Mouse (Mus musculus): Measurements from ENCODE around the gene Klhdc9. TPM values are rescaled to one million over a fixed set of nuclear protein-coding genes. Genes with fewer than 3 reads are reported as not detected.
A peak's percentile ranks its signal among the peaks of the same experiment; 100 is the strongest.

Klhdc9 gene
- polyA plus RNA-seq, 1 experiment from 2014 or later: 1.3 TPM

- Histone ChIP-seq H3K4me3 (replicated peaks; ENCODE audit: low read length) (peak within 1 kb of the TSS; percentile 90), H3K4me2 (ENCODE audit: low read depth, low read length) (peak within 1 kb of the TSS; percentile 85), H3K9ac (ENCODE audit: low read length) (peak within 1 kb of the TSS; percentile 92), H3K9me3 (replicated peaks; ENCODE audit: control insufficient read depth, low read length) (peaks cover 6% of the 10 kb centered on the region; the same call in 1 of the 2 replicates), H3K27ac (ENCODE audit: low read length) (peak within 1 kb of the TSS; percentile 68), H3K36me3 (ENCODE audit: control insufficient read depth, insufficient read depth, low read length) (peaks cover 4% of the 10 kb centered on the region), H3K4me1 (ENCODE audit: control insufficient read depth, insufficient read depth, low read length) (peaks cover 18% of the 10 kb centered on the region), H3K27me3 (ENCODE audit: control insufficient read depth, insufficient read depth, low read length) (no peaks in the 10 kb centered on the region)
- ATAC-seq (ENCODE audit: insufficient read depth, low FRiP score): peak; percentile 90
- WGBS: 1% methylated on average over 52 of the region's 53 CpGs
These were observed 15.1 kb downstream of the Klhdc9 start, which contains the start of the genes Nit1 and Pfdn2 for GRCm38 (mm10) chr1:171345225-171346094. TSS of gene Nit1 (minus strand) at chr1:171345646. TSS of gene Pfdn2 (plus strand) at chr1:171345670.

- Histone ChIP-seq H3K9me3 (replicated peaks; ENCODE audit: control insufficient read depth, low read length) (peaks cover 6% of the 10 kb centered on the region; the same call in 1 of the 2 replicates), H3K4me1 (ENCODE audit: control insufficient read depth, insufficient read depth, low read length) (peaks cover 18% of the 10 kb centered on the region), H3K27me3 (ENCODE audit: control insufficient read depth, insufficient read depth, low read length) (no peaks in the 10 kb centered on the region), H3K36me3 (ENCODE audit: control insufficient read depth, insufficient read depth, low read length) (peaks cover 4% of the 10 kb centered on the region), H3K4me3 (replicated peaks; ENCODE audit: low read length) (peak overlapping the region; percentile 90), H3K27ac (ENCODE audit: low read length) (peak overlapping the region; percentile 68; the same call in 1 of the 2 replicates), H3K4me2 (ENCODE audit: low read depth, low read length) (peak overlapping the region; percentile 85), H3K9ac (ENCODE audit: low read length) (peak overlapping the region; percentile 92)
- ATAC-seq (ENCODE audit: insufficient read depth, low FRiP score): no peak
- 71% methylated on average over 9 of the region's 9 CpGs for WGBS
These were observed 15.9 kb downstream of the Klhdc9 start for GRCm38 (mm10) chr1:171344715-171345114.

- no peaks in the 10 kb centered on the region for H3K27me3 ChIP-seq (ENCODE audit: control insufficient read depth, insufficient read depth, low read length)
- H3K36me3 ChIP-seq (ENCODE audit: control insufficient read depth, insufficient read depth, low read length): peaks cover 4% of the 10 kb centered on the region
- H3K4me2 ChIP-seq (ENCODE audit: low read depth, low read length): peak overlapping the region; percentile 85
- no peak overlapping the region for H3K4me3 ChIP-seq (replicated peaks; ENCODE audit: low read length)
- peaks cover 18% of the 10 kb centered on the region for H3K4me1 ChIP-seq (ENCODE audit: control insufficient read depth, insufficient read depth, low read length)
- H3K9me3 ChIP-seq (replicated peaks; ENCODE audit: control insufficient read depth, low read length): peaks cover 6% of the 10 kb centered on the region; the same call in 1 of the 2 replicates
- no peak overlapping the region for H3K27ac ChIP-seq (ENCODE audit: low read length)
- 77% methylated on average over 9 of the region's 9 CpGs for WGBS
- no peak overlapping the region; the same call in 1 of the 2 replicates for H3K9ac ChIP-seq (ENCODE audit: low read length)
- peak; percentile 27; the same call in 1 of the 2 replicates for ATAC-seq (ENCODE audit: insufficient read depth, low FRiP score)
These were observed 16.5 kb downstream of the Klhdc9 start for GRCm38 (mm10) chr1:171343922-171344677.

GRCm38 (mm10) chr1:171342262-171343207 lies 18.1 kb downstream of the Klhdc9 start:
- Histone ChIP-seq H3K9me3 (replicated peaks; ENCODE audit: control insufficient read depth, low read length) (peaks cover 6% of the 10 kb centered on the region; the same call in 1 of the 2 replicates), H3K9ac (ENCODE audit: low read length) (no peak overlapping the region), H3K4me2 (ENCODE audit: low read depth, low read length) (no peak overlapping the region), H3K4me3 (replicated peaks; ENCODE audit: low read length) (no peak overlapping the region), H3K27ac (ENCODE audit: low read length) (no peak overlapping the region), H3K36me3 (ENCODE audit: control insufficient read depth, insufficient read depth, low read length) (peaks cover 11% of the 10 kb centered on the region), H3K27me3 (ENCODE audit: control insufficient read depth, insufficient read depth, low read length) (no peaks in the 10 kb centered on the region), H3K4me1 (ENCODE audit: control insufficient read depth, insufficient read depth, low read length) (peaks cover 18% of the 10 kb centered on the region)
- WGBS: 90% methylated on average over 16 of the region's 16 CpGs
- 0 out of 2 replicates have a peak, but pooled peaks have one; percentile 25 for ATAC-seq (ENCODE audit: insufficient read depth, low FRiP score)

- H3K9me3 ChIP-seq (replicated peaks; ENCODE audit: control insufficient read depth, low read length): no peaks in the 10 kb centered on the region
- peak overlapping the region; percentile 98 for H3K9ac ChIP-seq (ENCODE audit: low read length)
- under 1% methylated on average over 4 of the region's 4 CpGs for WGBS
- no peaks in the 10 kb centered on the region for H3K27me3 ChIP-seq (ENCODE audit: control insufficient read depth, insufficient read depth, low read length)
- H3K4me2 ChIP-seq (ENCODE audit: low read depth, low read length): peak overlapping the region; percentile 92
- peaks cover 27% of the 10 kb centered on the region for H3K4me1 ChIP-seq (ENCODE audit: control insufficient read depth, insufficient read depth, low read length)
- H3K4me3 ChIP-seq (replicated peaks; ENCODE audit: low read length): peak overlapping the region; percentile 79
- no peak for ATAC-seq (ENCODE audit: insufficient read depth, low FRiP score)
- no peaks in the 10 kb centered on the region for H3K36me3 ChIP-seq (ENCODE audit: control insufficient read depth, insufficient read depth, low read length)
- H3K27ac ChIP-seq (ENCODE audit: low read length): peak overlapping the region; percentile 99
These were observed 30.4 kb downstream of the Klhdc9 start for GRCm38 (mm10) chr1:171330216-171330560.

GRCm38 (mm10) chr1:171329433-171330215 lies 31.0 kb downstream of the Klhdc9 start:
- peak overlapping the region; percentile 79 for H3K4me3 ChIP-seq (replicated peaks; ENCODE audit: low read length)
- under 1% methylated on average over 36 of the region's 61 CpGs for WGBS
- H3K27ac ChIP-seq (ENCODE audit: low read length): peak overlapping the region; percentile 99
- H3K36me3 ChIP-seq (ENCODE audit: control insufficient read depth, insufficient read depth, low read length): no peaks in the 10 kb centered on the region
- peak; percentile 90 for ATAC-seq (ENCODE audit: insufficient read depth, low FRiP score)
- H3K4me1 ChIP-seq (ENCODE audit: control insufficient read depth, insufficient read depth, low read length): peaks cover 27% of the 10 kb centered on the region
- H3K27me3 ChIP-seq (ENCODE audit: control insufficient read depth, insufficient read depth, low read length): no peaks in the 10 kb centered on the region
- H3K4me2 ChIP-seq (ENCODE audit: low read depth, low read length): peak overlapping the region; percentile 92
- H3K9me3 ChIP-seq (replicated peaks; ENCODE audit: control insufficient read depth, low read length): no peaks in the 10 kb centered on the region
- peak overlapping the region; percentile 98 for H3K9ac ChIP-seq (ENCODE audit: low read length)

GRCm38 (mm10) chr1:171328839-171329432 lies 31.7 kb downstream of the Klhdc9 start, which contains the start of gene Dedd:
TSS of gene Dedd (plus strand) at chr1:171329145.
- peak; percentile 92 for ATAC-seq (ENCODE audit: insufficient read depth, low FRiP score)
- peak within 1 kb of the TSS; percentile 92 for H3K4me2 ChIP-seq (ENCODE audit: low read depth, low read length)
- no peaks in the 10 kb centered on the region for H3K27me3 ChIP-seq (ENCODE audit: control insufficient read depth, insufficient read depth, low read length)
- under 1% methylated on average over 46 of the region's 48 CpGs for WGBS
- no peaks in the 10 kb centered on the region for H3K9me3 ChIP-seq (replicated peaks; ENCODE audit: control insufficient read depth, low read length)
- H3K36me3 ChIP-seq (ENCODE audit: control insufficient read depth, insufficient read depth, low read length): no peaks in the 10 kb centered on the region
- H3K27ac ChIP-seq (ENCODE audit: low read length): peak within 1 kb of the TSS; percentile 99
- H3K9ac ChIP-seq (ENCODE audit: low read length): peak within 1 kb of the TSS; percentile 98
- H3K4me3 ChIP-seq (replicated peaks; ENCODE audit: low read length): peak within 1 kb of the TSS; percentile 79
- H3K4me1 ChIP-seq (ENCODE audit: control insufficient read depth, insufficient read depth, low read length): peaks cover 27% of the 10 kb centered on the region
